Mouse (Mus musculus): ENCODE measurements around the gene Spr. TPM values are rescaled to one million over a fixed set of nuclear protein-coding genes. Genes with fewer than 3 reads are reported as not detected.

The Spr gene
- total and polyA plus RNA-seq, 2 experiments from 2014 or later: 28.4 to 29.0 TPM

DNA sequence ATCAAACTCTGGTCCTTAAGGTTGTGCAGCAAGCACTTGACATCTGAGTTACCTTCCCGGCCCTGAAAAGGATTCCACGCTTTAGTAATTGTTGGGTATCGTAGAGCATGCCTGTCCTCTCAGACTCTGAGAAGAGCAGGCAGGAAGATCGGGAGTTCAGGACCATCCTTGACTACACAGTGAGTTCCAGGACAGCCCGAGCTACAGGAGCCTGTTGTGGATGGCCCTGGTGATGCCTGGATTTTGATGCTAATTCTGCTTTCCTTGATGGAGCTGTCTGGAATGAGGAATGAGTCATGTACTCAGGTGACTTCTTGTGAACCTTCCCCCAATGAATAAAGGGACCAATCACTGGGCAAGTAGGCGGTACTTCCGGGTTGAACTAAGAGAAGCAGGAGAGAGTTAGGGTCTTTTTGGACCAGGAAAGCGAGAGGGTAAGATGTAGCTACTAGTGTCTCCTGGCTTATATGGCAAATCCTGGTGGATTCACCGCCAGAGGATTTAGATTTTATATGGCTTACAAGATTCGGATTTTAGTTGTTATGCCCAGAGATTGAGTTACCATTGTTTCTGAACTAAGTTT lies 32.4 kb downstream of the Spr start:
- Histone ChIP-seq H3K9me3 (ENCODE audit: low read length) (no peaks in the 10 kb centered on the region), H3K36me3 (ENCODE audit: insufficient read depth, low read length) (no peaks in the 10 kb centered on the region), H3K4me2 (ENCODE audit: low read depth, low read length, poor library complexity, severe bottlenecking) (no peak overlapping the region), H3K27me3 (ENCODE audit: insufficient read depth, low read length) (no peaks in the 10 kb centered on the region), H3K27ac (ENCODE audit: low read depth, low read length) (no peak overlapping the region), H3K4me3 (ENCODE audit: low read depth, low read length) (no peak overlapping the region), H3K4me1 (ENCODE audit: insufficient read depth, low read length) (no peaks in the 10 kb centered on the region), H3K9ac (replicated peaks; ENCODE audit: low read length, poor library complexity, severe bottlenecking) (no peak overlapping the region)
- TF ChIP-seq CTCF (IDR thresholded peaks at IDR 0.05): no peak
- ATAC-seq (ENCODE audit: low FRiP score) (no peak), DNase-seq (ENCODE audit: low spot score) (no peak)
- 90% methylated on average over 10 of the region's 10 CpGs for WGBS

DNA sequence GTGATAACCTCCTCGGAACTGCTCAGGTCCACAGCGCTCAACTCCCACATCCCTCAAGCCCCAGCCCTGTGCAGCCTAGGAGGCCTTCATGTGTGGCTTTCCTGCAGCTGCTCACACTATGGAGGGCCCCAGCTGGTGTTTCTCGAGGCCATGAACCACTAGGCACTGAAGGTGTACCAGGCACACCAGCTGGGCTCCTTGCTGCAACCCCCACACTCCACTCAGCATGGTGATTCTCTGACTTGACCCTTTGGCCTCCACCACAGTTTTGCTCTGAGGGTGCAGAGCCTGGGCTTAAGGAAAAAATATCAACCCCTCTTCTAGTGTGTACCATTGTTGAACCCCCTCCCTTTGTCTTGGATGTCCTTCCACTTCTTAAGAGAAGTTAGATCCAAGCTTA lies 34.2 kb downstream of the Spr start:
- no peaks in the 10 kb centered on the region for H3K9me3 ChIP-seq (ENCODE audit: low read length)
- DNase-seq (ENCODE audit: low spot score) (no peak), ATAC-seq (ENCODE audit: low FRiP score) (no peak)
- 91% methylated on average over 3 of the region's 3 CpGs for WGBS
- H3K4me2 ChIP-seq (ENCODE audit: low read depth, low read length, poor library complexity, severe bottlenecking): no peak overlapping the region
- no peaks in the 10 kb centered on the region for H3K27me3 ChIP-seq (ENCODE audit: insufficient read depth, low read length)
- no peak overlapping the region for H3K4me3 ChIP-seq (ENCODE audit: low read depth, low read length)
- no peak overlapping the region for H3K27ac ChIP-seq (ENCODE audit: low read depth, low read length)
- TF ChIP-seq CTCF (IDR thresholded peaks at IDR 0.05): no peak
- H3K9ac ChIP-seq (replicated peaks; ENCODE audit: low read length, poor library complexity, severe bottlenecking): no peak overlapping the region
- no peaks in the 10 kb centered on the region for H3K36me3 ChIP-seq (ENCODE audit: insufficient read depth, low read length)
- H3K4me1 ChIP-seq (ENCODE audit: insufficient read depth, low read length): no peaks in the 10 kb centered on the region

DNA sequence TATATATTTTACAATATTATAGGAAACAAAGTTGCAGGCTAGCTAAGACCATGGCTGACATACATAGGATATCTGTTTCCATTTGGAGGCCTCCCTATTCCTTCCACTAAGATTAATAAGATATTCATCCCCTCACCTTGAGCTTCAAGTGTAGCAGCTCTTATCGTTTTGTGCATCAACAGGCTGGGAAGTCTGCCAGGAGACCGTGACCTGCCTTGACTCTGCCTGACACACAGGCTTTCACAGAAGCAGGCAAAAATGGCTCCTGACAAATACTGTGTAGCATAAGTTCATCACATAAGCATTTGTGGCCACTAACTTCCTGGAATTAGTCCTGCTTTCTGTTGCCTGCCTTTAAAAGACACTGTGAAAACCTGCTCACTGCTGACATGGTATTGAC lies 41.1 kb downstream of the Spr start:
- 64% methylated on average over 2 of the region's 2 CpGs for WGBS
- Histone ChIP-seq H3K4me2 (ENCODE audit: low read depth, low read length, poor library complexity, severe bottlenecking) (no peak overlapping the region), H3K4me3 (ENCODE audit: low read depth, low read length) (no peak overlapping the region), H3K4me1 (ENCODE audit: insufficient read depth, low read length) (no peaks in the 10 kb centered on the region), H3K27me3 (ENCODE audit: insufficient read depth, low read length) (no peaks in the 10 kb centered on the region), H3K9me3 (ENCODE audit: low read length) (0 out of 2 replicates have a peak, but pooled peaks cover 3% of the 10 kb centered on the region), H3K27ac (ENCODE audit: low read depth, low read length) (no peak overlapping the region), H3K36me3 (ENCODE audit: insufficient read depth, low read length) (no peaks in the 10 kb centered on the region), H3K9ac (replicated peaks; ENCODE audit: low read length, poor library complexity, severe bottlenecking) (no peak overlapping the region)
- ATAC-seq (ENCODE audit: low FRiP score): no peak
- no peak for DNase-seq (ENCODE audit: low spot score)
- no peak for TF ChIP-seq CTCF (IDR thresholded peaks at IDR 0.05)

DNA sequence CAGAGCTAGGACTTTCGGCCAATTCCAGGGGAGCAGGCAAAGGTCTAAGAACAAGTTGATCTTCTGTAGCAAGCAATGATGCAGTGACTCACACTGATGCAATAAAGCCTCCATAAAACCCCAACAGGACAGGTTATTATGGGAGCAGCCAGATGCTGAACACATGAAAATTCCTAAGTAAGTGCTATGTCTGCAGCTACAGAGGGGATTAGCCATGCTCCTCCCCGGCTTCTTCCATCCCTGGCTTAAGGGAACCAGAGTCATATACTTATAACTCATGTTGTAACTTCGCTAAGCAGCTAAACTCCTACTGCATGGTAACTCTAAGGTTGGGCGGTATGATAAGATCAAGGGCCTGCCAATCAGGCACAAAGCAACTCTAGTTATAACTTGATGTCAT lies 50.1 kb downstream of the Spr start:
- Histone ChIP-seq H3K9ac (replicated peaks; ENCODE audit: low read length, poor library complexity, severe bottlenecking) (no peak overlapping the region), H3K4me2 (ENCODE audit: low read depth, low read length, poor library complexity, severe bottlenecking) (no peak overlapping the region), H3K27me3 (ENCODE audit: insufficient read depth, low read length) (no peaks in the 10 kb centered on the region), H3K9me3 (ENCODE audit: low read length) (no peaks in the 10 kb centered on the region), H3K36me3 (ENCODE audit: insufficient read depth, low read length) (no peaks in the 10 kb centered on the region), H3K27ac (ENCODE audit: low read depth, low read length) (no peak overlapping the region), H3K4me1 (ENCODE audit: insufficient read depth, low read length) (no peaks in the 10 kb centered on the region), H3K4me3 (ENCODE audit: low read depth, low read length) (no peak overlapping the region)
- 84% methylated on average over 4 of the region's 4 CpGs for WGBS
- DNase-seq (ENCODE audit: low spot score): no peak
- TF ChIP-seq CTCF (IDR thresholded peaks at IDR 0.05): no peak
- no peak for ATAC-seq (ENCODE audit: low FRiP score)

DNA sequence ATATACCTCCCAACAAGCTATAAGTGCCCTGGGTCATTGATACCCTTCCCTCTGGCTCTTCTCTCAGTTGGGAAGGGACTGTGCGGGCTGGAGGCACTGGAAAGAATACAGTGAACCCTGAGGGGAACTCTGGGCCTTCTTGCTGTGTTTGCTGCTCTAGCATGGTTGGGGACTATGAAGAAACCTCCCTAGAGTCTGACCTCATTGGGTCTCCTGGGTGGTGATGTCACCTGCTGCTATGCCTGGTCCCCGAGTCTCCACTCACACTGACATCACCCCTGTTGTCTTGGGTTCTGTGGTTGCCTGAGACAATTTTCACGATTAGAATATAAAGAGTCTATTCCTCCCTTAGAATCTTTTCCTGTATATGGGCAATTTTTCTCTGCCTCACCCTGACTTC lies 50.9 kb downstream of the Spr start:
- H3K27me3 ChIP-seq (ENCODE audit: insufficient read depth, low read length): no peaks in the 10 kb centered on the region
- no peaks in the 10 kb centered on the region for H3K4me1 ChIP-seq (ENCODE audit: insufficient read depth, low read length)
- DNase-seq (ENCODE audit: low spot score): no peak
- ATAC-seq (ENCODE audit: low FRiP score): no peak
- 68% methylated on average over 3 of the region's 3 CpGs for WGBS
- no peak overlapping the region for H3K4me2 ChIP-seq (ENCODE audit: low read depth, low read length, poor library complexity, severe bottlenecking)
- H3K4me3 ChIP-seq (ENCODE audit: low read depth, low read length): no peak overlapping the region
- H3K9me3 ChIP-seq (ENCODE audit: low read length): no peaks in the 10 kb centered on the region
- H3K36me3 ChIP-seq (ENCODE audit: insufficient read depth, low read length): no peaks in the 10 kb centered on the region
- H3K27ac ChIP-seq (ENCODE audit: low read depth, low read length): no peak overlapping the region
- no peak for TF ChIP-seq CTCF (IDR thresholded peaks at IDR 0.05)
- no peak overlapping the region for H3K9ac ChIP-seq (replicated peaks; ENCODE audit: low read length, poor library complexity, severe bottlenecking)

Other genes with a start within 250 kb of the Spr start
- gene Exoc6b, start 68.3 kb downstream of the Spr start, total RNA-seq (2014; rRNA removed): 43.7 and 54.6 TPM in 2 replicates
- 35.3 and 37.0 TPM in 2 replicates for gene Exoc6b, start 68.3 kb downstream of the Spr start, polyA plus RNA-seq (2015; fragmentation: Nextera tagmentation; extraction: Ambion mirVana)
- gene Emx1, start 49.7 kb upstream of the Spr start, total RNA-seq (2014; rRNA removed): 0.88 and 2.6 TPM in 2 replicates
- 0.58 and 0.64 TPM in 2 replicates for gene Emx1, start 49.7 kb upstream of the Spr start, polyA plus RNA-seq (2015; fragmentation: Nextera tagmentation; extraction: Ambion mirVana)
- 98.6 and 135 TPM in 2 replicates for gene Sfxn5, start 195.7 kb upstream of the Spr start, total RNA-seq (2014; rRNA removed)
- 76.1 and 76.3 TPM in 2 replicates for gene Sfxn5, start 195.7 kb upstream of the Spr start, polyA plus RNA-seq (2015; fragmentation: Nextera tagmentation; extraction: Ambion mirVana)
- 52.9 and 65.5 TPM in 2 replicates for gene Rab11fip5, start 236.9 kb upstream of the Spr start, total RNA-seq (2014; rRNA removed)
- gene Rab11fip5, start 236.9 kb upstream of the Spr start, polyA plus RNA-seq (2015; fragmentation: Nextera tagmentation; extraction: Ambion mirVana): 24.3 and 27.2 TPM in 2 replicates

Measured in midbrain, postnatal 0 days (tissue).